Mouse (Mus musculus) urinary bladder, postnatal 36 days (tissue): ENCODE data around the gene Ankzf1.
A peak's percentile ranks its signal among the peaks of the same experiment; 100 is the strongest.
"Not testable (repeated sequence)": the region's sequence is repeated elsewhere in the genome, so short reads cannot be mapped to it uniquely, and the experiment has no call there.

ENCODE experiments used
- DNase-seq, 2 experiments: peaks; one replicate each; pipeline ENCODE4 v3.0.0; 2022; ENCODE audit warnings: low spot score in 2 of 2, mixed read lengths in 1 of 2

Ankzf1 gene

DNA sequence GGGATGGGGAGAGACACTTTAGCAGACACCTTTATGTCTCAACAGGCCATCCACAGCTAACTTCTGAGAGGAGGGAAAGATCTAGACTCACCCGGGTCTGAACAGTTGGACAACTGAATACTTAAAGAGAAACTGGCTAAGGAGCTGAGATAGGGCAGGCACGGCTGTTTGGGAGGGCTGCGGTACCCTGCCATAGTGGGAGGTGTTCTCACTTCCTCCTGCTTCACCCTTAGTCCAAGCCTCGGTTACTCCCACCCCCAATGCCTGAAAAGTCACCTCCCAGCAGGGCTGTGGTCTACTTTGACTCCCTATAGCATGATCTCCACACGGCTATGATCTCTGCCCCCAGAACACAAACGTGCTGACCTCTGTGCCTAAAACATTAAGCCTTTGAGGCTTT, 31.6 kb downstream of the Ankzf1 start:
- DNase-seq, result no peak

GRCm38 (mm10) chr1:75225473-75225872, 33.5 kb downstream of the Ankzf1 start:
- DNase-seq, result no peak

GRCm38 (mm10) chr1:75226138-75226537, 34.2 kb downstream of the Ankzf1 start:
- DNase-seq, result no peak

DNA sequence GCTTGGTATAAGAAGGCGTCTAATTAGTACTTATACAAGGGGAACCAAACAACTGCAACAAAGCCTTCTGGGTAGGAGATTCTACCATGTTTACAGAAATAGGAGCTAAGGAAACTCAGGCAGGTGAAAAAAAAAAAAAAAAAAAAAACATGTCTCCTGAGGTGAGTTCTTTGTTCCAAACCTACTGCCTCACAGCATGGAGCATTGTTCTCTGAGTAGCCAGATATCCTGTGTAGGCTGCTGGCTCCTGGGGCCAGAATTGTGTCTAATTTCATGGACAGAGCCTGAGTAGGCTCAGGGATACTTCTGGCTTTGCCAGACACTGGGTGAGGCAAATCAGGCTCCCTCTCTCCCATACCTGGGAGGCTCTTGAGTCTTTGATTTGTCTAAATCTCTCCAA, 35.7 kb downstream of the Ankzf1 start:
- no peak for DNase-seq

DNA sequence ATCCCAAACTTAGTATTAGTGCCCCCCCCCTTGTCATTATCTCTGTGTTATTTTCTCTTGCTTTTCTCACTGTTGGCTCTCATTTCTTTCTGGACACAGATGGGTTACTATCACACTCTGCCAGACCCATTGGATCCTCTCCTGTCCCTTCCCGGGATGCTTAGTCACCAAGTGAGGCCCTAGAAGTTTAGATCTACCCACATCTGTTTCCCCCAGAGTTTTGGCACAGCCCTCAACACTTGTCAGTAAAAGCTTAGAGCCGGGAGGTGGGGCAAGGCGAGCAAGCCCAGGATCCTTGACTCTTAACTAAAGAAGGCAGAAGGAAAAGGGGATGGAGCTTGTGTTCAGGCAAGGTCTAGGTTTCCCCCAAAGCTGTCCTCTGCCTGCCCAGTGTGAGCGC, 37.2 kb downstream of the Ankzf1 start:
- DNase-seq, result no peak

- peak; percentile 46 to 48 for DNase-seq
Observed at GRCm38 (mm10) chr1:75230335-75230994, 38.5 kb downstream of the Ankzf1 start.

- DNase-seq, result no peak
Observed at GRCm38 (mm10) chr1:75231224-75231623, 39.3 kb downstream of the Ankzf1 start.

GRCm38 (mm10) chr1:75231664-75232152, 39.8 kb downstream of the Ankzf1 start, which contains the start of gene A630095N17Rik:
Gene A630095N17Rik, minus strand, starts transcription at chr1:75232102.
- DNase-seq, result no peak

DNA sequence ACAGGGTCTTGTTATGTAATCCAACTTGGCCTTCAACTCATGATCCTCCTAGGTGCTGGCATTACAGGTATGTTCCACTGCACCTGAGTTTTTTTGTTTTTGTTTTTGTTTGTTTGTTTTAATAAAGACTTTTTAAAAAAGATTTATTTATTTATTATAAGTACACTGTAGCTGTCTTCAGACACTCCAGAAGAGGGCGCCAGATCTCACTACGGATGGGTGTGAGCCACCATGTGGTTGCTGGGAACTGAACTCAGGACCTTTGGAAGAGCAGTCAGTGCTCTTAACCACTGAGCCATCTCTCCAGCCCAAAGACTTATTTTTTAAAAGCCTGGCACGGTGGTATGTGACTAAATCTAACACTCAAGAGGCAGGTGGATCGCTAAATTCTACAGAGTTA, 40.5 kb downstream of the Ankzf1 start:
- not testable (repeated sequence) for DNase-seq

DNA sequence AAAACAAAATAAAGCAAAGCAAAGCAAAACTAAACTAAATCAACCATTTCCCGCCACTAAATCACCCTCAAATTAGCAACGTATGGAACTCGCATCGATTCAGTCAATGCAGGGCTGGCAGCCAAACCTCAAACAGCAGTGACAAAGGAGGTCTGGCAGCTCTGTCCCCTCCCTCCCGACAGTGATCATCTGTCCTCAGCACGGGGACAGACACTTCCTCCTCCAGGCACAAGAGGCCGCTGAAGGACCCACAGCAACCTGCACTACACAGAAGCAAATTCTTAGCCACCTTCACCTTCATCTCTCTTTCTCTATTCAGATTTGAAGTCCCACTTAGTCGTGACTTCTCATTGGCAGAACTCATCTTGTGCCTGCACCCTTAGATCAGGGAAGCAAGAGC, 42.7 kb downstream of the Ankzf1 start:
- DNase-seq, result peak; percentile 37 to 59

- DNase-seq, result peak; percentile 84 to 89
Observed at GRCm38 (mm10) chr1:75236117-75237050, 44.4 kb downstream of the Ankzf1 start, which contains the start of gene Dnajb2. Gene Dnajb2, plus strand, starts transcription at chr1:75236406.

- DNase-seq, result no peak
Observed at GRCm38 (mm10) chr1:75239591-75239990, 47.6 kb downstream of the Ankzf1 start.

- DNase-seq, result no peak
Observed at GRCm38 (mm10) chr1:75243411-75243810, 51.5 kb downstream of the Ankzf1 start.

- DNase-seq, result no peak
Observed at GRCm38 (mm10) chr1:75244175-75244826, 52.4 kb downstream of the Ankzf1 start.

GRCm38 (mm10) chr1:75244836-75245235, 52.9 kb downstream of the Ankzf1 start:
- no peak for DNase-seq

DNA sequence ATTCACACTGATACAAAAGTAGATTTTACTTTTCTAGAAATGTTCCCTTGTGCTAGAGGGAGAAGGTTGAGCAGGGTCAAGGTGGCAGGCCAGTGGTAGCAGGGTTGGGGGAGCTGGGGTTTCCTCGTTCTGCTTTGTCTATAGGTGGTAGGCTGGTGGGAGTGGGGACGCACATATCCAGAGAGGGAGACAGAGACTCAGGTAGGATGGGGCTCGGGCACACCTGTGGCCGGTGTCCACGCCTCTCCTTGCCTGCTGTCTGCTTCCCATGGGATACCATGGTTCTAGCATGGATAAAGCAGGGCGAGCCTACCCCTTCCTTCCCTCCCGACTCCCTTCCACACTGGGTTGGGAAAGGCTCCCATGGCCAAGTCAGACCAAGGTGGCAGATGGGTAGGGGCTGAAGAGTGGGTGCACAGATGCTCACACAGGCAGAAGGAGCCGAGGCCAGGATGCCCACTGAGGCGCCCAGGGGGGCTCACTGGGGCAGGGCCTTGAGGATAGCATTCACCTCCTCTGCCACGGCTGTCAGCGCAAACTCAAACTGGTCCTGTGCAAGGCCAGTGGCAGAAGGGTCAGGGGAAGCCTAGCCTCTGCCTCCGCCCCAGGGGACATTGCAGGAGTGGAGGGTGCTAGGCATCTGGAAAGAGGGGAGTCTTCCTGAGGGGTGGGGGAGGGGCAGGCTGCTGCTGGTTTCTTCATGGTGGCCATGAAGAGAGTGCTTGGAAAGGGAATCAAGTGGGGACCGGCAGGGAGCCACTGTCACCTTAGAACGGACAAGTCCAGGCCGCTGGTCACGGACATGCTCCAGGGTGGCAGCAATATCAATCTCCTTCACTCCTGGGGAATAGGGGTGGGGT, 55.4 kb downstream of the Ankzf1 start:
- DNase-seq, result no peak

DNA sequence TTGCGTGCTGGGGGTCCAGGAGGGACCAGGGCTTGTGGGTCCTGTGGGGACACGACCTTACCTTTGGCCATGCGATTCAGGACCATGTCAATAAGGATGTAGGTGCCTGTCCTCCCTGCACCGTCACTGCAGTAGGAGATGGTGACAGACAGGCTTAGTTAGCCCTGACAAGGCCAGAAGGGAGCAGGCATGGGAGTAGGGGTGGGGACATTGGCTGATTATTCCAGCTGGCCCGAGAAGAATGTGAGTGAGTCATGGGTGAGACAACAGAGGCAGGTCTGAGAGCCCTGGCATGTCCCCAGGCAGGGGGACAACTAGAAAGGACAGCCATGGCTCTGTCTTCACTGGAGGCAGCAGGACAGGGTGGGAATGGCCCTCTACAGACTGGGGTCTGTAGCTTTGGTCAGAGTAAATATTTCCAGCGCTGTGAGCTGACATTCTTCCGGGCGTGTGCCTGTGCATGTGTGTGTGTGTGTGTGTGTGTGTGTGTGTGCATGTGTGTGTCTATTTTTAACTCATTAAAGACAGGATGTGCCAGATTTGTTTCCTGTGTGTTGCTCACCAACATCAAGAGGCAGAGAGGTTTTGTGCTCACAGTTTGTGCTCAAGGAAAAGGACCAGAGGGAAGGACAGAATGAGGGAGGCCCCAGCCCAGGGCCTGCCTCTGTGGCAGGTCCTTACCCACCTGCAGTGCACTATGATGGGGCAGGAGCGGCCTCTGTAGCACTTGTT, 56.3 kb downstream of the Ankzf1 start:
- peak; percentile 55 to 58 for DNase-seq
